Mouse (Mus musculus) embryonic facial prominence, embryonic 14.5 days (tissue): ENCODE measurements around the gene Klhl26. TPM values are rescaled to one million over a fixed set of nuclear protein-coding genes. Genes with fewer than 3 reads are reported as not detected.

Source experiments
- ATAC-seq: fragments of 200-750 bp; cut with Nextera tagmentation; 2 replicates; pipeline ENCODE4 v1.8.0; 2017; ENCODE audit warnings: low read depth, moderate number of reproducible peaks, moderate TSS enrichment
- DNase-seq: peaks from one replicate; pipeline ENCODE4 v3.0.0-alpha.2; 2015; ENCODE audit warnings: low spot score
- H3K27ac ChIP-seq: fragments of 300-500 bp; sonication (generic); replicated peaks from 2 replicates; pipeline ENCODE4 v1.5.1; 2014; ENCODE audit warnings: low read depth, mild to moderate bottlenecking, low read length, moderate library complexity
- H3K27me3 ChIP-seq: fragments of 300-500 bp; sonication (generic); replicated peaks from 2 replicates; pipeline ENCODE4 v1.6.1; 2014; ENCODE audit warnings: low read length; ENCODE audit not compliant: control insufficient read depth, insufficient read depth
- H3K36me3 ChIP-seq: fragments of 300-500 bp; sonication (generic); 2 replicates; pipeline ENCODE4 v1.6.1; 2014; ENCODE audit warnings: low read length, mixed read lengths; ENCODE audit not compliant: control insufficient read depth, insufficient read depth
- H3K4me1 ChIP-seq: fragments of 300-500 bp; sonication (generic); 2 replicates; pipeline ENCODE4 v1.6.1; 2014; ENCODE audit warnings: antibody characterized with exemption, low read length; ENCODE audit not compliant: control insufficient read depth, insufficient read depth
- H3K4me2 ChIP-seq: fragments of 300-500 bp; sonication (generic); 2 replicates; pipeline ENCODE4 v1.6.1; 2014; ENCODE audit warnings: low read depth, mild to moderate bottlenecking, low read length, moderate library complexity, mixed read lengths
- H3K4me3 ChIP-seq: fragments of 300-500 bp; sonication (generic); 2 replicates; pipeline ENCODE4 v1.5.1; 2014; ENCODE audit warnings: low read depth, mild to moderate bottlenecking, low read length
- H3K9ac ChIP-seq: fragments of 300-500 bp; sonication (generic); 2 replicates; pipeline ENCODE4 v1.6.1; 2014; ENCODE audit warnings: low read depth, mild to moderate bottlenecking, low read length, moderate library complexity, mixed read lengths
- H3K9me3 ChIP-seq: fragments of 300-500 bp; sonication (generic); 2 replicates; pipeline ENCODE4 v1.6.1; 2016; ENCODE audit warnings: low read length; ENCODE audit not compliant: control insufficient read depth
- WGBS: fragments of 180-500 bp; shearing (Covaris S2); extraction: QIAGEN DNeasy Blood & Tissue Kit; methylation state at CpG from one replicate; pipeline ENCODE4 v1.1.7; 2014; 5-methylcytosine and 5-hydroxymethylcytosine counted together
- polyA plus RNA-seq: library from polyadenylated mRNA; unstranded; fragments of >200 nt; fragmentation: Nextera tagmentation; extraction: Ambion mirVana; gene quantifications from 2 replicates; pipeline ENCODE4 v1.2.1, GENCODE M21; 2014

The Klhl26 gene
- polyA plus RNA-seq, 1 experiment from 2014 or later, result 18.7 TPM

DNA sequence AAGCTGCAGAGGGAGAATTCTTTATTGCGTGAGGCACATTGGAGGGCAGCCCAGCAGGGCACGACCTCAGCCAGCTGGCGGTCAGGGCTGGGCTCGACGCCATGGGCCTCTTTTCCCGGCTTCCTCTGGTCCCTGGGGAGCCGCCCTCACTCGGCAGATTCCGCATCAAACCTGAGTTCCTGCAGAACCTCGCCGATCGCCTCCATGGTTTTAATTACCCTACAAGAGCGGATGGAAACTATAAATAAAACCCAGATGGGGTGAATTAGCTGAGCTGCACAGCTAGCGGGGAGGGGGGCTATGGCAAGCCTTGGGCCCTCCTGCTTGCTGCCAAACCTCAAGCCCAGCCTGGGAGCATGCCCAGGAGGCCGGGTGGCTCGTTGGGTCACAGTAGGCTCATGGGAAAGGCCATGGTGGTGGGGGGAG, 27.5 kb upstream of the Klhl26 start:
- H3K9ac ChIP-seq, result no peak overlapping the region
- DNase-seq, result peak; percentile 94
- 19% methylated on average over 16 of the region's 16 CpGs for WGBS

DNA sequence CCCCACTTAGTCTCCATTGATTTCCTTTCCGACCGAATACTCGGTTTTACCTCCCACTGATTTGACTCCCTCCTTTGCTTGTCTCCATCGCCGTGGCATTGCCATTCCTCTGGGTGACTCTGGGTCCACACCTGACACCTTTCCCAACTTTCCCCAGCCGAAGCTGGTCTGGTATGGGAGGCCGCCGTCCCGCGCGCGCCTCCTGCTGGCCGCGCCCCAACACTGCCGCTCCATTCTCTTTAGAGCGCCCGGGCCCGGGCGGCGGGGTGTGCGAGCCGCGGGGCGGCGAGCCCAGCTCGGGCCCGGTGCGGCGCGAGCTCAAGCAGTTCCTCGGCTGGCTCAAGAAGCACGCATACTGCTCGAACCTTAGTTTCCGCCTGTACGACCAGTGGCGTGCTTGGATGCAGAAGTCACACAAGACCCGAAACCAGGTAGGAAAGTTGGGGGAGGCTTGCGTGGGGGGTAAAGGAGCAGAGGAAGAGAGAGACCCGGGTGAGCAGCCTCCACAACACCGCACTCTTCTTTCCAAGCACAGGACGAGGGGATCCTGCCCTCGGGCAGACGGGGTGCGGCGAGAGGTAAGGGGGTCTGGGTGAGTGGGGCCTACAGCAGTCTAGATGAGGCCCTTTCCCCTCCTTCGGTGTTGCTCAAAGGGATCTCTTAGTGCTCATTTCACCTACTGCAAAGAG, 26.4 kb upstream of the Klhl26 start:
- Histone ChIP-seq H3K4me1 (peaks cover 41% of the 10 kb centered on the region), H3K9me3 (no peaks in the 10 kb centered on the region), H3K4me3 (no peak overlapping the region), H3K9ac (peak overlapping the region; percentile 14; the same call in 1 of the 2 replicates), H3K27me3 (peaks cover 37% of the 10 kb centered on the region), H3K27ac (peak overlapping the region; percentile 70), H3K36me3 (peaks cover 22% of the 10 kb centered on the region), H3K4me2 (peak overlapping the region; percentile 63)
- WGBS, result 8% methylated on average over 44 of the region's 46 CpGs
- peak; percentile 72 for DNase-seq
- ATAC-seq, result peak; percentile 6; the same call in 1 of the 2 replicates

More for the DNA sequence above, 27.5 kb upstream of the Klhl26 start:
- ATAC-seq, result peak; percentile 20
- peaks cover 31% of the 10 kb centered on the region for H3K27me3 ChIP-seq
- peaks cover 48% of the 10 kb centered on the region for H3K4me1 ChIP-seq
- peak overlapping the region; percentile 63 for H3K4me2 ChIP-seq
- peak overlapping the region; percentile 70 for H3K27ac ChIP-seq
- no peak overlapping the region; the same call in 1 of the 2 replicates for H3K4me3 ChIP-seq
- peaks cover 30% of the 10 kb centered on the region for H3K36me3 ChIP-seq
- no peaks in the 10 kb centered on the region for H3K9me3 ChIP-seq

DNA sequence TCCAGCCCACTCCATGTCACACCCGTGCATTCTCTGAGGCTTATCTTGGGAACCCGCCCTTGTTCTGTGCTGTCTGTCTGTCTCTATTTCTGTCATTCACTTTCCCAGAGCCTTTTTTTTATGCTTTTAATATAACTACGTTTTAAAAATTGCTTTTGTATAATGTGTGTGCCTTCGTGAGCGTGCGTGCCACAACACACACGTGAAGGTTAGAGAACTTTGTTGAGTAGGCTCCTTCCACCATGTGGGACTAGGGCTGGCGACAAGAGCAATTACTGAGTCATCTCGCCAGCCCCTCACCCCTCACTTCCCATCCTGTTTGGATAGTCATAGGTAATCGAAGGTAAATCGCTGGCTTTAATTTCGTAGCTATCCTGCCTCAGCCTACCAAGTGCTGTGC, 25.8 kb upstream of the Klhl26 start:
- no peak for DNase-seq
- Histone ChIP-seq H3K27me3 (peaks cover 37% of the 10 kb centered on the region), H3K4me1 (peaks cover 41% of the 10 kb centered on the region)

DNA sequence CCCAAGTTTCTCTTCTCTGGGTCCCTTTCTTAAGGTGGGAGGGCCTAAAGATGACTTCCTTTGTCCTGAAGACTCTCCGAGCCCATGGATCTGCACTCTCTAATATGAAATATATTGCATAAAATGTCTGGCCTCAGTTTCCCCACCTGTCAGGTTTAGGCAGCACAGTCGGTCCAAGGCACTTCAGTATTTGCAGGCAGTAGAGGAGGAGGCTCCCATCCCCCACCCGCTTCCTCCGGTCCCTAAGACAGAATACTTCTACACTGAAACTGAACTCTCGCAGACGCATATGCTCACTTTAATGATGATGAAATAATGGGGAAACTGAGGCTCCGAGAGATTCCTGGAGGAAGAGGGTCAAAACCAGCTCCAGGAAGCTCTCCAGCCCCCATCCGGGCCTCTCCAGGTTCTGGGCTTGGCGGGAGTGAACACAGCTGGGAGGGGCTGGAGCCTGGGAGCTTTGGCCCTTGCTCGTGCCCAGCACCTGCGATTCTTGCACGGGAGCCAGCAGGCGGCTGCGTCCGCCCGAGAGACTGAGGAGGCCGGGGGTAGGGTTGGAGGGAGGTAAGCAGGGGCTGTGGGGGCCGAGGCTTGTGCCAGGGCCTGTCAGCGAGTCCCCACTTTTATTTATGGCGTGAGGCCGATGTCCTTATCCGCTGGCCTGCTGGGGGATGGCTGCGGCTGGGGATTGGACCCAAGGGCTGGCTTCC, 25.2 kb upstream of the Klhl26 start:
- WGBS, result 26% methylated on average over 12 of the region's 23 CpGs
- ATAC-seq, result no peak
- peak; percentile 58 for DNase-seq
- H3K4me3 ChIP-seq, result no peak overlapping the region
- no peak overlapping the region for H3K27ac ChIP-seq
- peak overlapping the region; percentile 8; the same call in 1 of the 2 replicates for H3K4me2 ChIP-seq
- peaks cover 41% of the 10 kb centered on the region for H3K4me1 ChIP-seq
- H3K9me3 ChIP-seq, result no peaks in the 10 kb centered on the region
- peaks cover 37% of the 10 kb centered on the region for H3K27me3 ChIP-seq
- 0 out of 2 replicates have a peak overlapping the region, but pooled peaks have one; percentile 20 for H3K9ac ChIP-seq
- H3K36me3 ChIP-seq, result peaks cover 10% of the 10 kb centered on the region

More for the DNA sequence above, 25.8 kb upstream of the Klhl26 start:
- no peaks in the 10 kb centered on the region for H3K9me3 ChIP-seq
- no peak overlapping the region for H3K4me3 ChIP-seq
- H3K4me2 ChIP-seq, result peak overlapping the region; percentile 8; the same call in 1 of the 2 replicates
- no peak for ATAC-seq
- peaks cover 16% of the 10 kb centered on the region for H3K36me3 ChIP-seq
- no peak overlapping the region for H3K27ac ChIP-seq
- WGBS, result 34% methylated on average over 12 of the region's 12 CpGs
- H3K9ac ChIP-seq, result no peak overlapping the region

DNA sequence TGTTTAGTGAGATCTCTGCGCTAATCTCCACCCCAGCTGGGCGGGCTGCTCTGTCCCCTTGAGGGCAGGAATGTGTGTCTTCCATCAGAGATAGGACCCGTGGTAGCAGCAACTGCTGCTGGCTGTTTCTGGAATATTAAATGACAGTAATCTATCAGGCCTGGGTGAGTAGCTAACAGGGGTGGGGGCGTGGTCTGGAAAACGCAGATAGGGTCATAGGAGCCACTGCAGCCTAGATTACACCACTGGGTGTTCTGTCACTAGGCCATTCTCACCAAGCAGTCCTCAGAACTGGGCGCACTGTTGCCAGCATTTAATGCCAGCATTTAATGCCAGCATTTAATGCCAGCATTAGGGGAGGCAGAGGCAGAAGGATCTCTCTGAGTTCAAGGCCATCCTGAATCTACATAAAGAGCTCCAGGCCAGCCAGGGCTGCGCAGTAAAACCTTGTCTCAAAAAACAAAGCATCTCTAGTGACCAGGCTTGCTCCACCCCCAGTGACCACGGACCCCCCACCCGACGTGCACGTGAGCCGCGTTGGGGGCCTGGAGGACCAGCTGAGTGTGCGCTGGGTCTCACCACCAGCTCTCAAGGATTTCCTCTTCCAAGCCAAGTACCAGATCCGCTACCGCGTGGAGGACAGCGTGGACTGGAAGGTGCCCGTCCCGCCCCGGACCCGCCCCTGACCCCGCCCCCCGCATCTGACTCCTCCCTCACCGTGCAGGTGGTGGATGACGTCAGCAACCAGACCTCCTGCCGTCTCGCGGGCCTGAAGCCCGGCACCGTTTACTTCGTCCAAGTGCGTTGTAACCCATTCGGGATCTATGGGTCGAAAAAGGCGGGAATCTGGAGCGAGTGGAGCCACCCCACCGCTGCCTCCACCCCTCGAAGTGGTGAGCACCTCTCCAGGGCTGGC, 23.9 kb upstream of the Klhl26 start:
- WGBS, result 15% methylated on average over 35 of the region's 39 CpGs
- H3K9me3 ChIP-seq, result no peaks in the 10 kb centered on the region
- H3K4me2 ChIP-seq, result peak overlapping the region; percentile 31
- H3K4me1 ChIP-seq, result peaks cover 40% of the 10 kb centered on the region
- no peak overlapping the region; the same call in 1 of the 2 replicates for H3K4me3 ChIP-seq
- peaks cover 10% of the 10 kb centered on the region for H3K36me3 ChIP-seq
- H3K27me3 ChIP-seq, result peaks cover 41% of the 10 kb centered on the region
- DNase-seq (peak; percentile 53), ATAC-seq (no peak)
- H3K9ac ChIP-seq, result no peak overlapping the region
- no peak overlapping the region for H3K27ac ChIP-seq

DNA sequence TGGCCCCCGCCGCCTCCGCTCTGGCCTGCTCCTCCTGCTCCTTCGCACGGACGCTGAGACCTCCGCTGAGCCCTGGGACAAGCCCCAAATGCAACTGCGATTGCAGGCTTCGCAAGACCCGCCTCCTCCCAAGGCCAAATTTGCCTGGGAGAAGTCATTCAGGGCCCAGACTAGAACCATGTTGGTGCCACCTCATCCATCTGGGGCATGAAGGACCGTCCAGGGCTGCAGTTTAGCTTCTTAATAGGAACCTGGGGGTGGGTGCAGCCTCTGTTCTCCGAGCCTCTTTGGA, 18.9 kb upstream of the Klhl26 start:
- Histone ChIP-seq H3K36me3 (no peaks in the 10 kb centered on the region), H3K9ac (peak overlapping the region; percentile 71), H3K4me3 (peak overlapping the region; percentile 56), H3K4me2 (peak overlapping the region; percentile 81), H3K27me3 (peaks cover 63% of the 10 kb centered on the region), H3K4me1 (peaks cover 36% of the 10 kb centered on the region), H3K9me3 (no peaks in the 10 kb centered on the region), H3K27ac (no peak overlapping the region)
- DNase-seq, result no peak
- WGBS, result 8% methylated on average over 9 of the region's 12 CpGs
- ATAC-seq, result no peak

DNA sequence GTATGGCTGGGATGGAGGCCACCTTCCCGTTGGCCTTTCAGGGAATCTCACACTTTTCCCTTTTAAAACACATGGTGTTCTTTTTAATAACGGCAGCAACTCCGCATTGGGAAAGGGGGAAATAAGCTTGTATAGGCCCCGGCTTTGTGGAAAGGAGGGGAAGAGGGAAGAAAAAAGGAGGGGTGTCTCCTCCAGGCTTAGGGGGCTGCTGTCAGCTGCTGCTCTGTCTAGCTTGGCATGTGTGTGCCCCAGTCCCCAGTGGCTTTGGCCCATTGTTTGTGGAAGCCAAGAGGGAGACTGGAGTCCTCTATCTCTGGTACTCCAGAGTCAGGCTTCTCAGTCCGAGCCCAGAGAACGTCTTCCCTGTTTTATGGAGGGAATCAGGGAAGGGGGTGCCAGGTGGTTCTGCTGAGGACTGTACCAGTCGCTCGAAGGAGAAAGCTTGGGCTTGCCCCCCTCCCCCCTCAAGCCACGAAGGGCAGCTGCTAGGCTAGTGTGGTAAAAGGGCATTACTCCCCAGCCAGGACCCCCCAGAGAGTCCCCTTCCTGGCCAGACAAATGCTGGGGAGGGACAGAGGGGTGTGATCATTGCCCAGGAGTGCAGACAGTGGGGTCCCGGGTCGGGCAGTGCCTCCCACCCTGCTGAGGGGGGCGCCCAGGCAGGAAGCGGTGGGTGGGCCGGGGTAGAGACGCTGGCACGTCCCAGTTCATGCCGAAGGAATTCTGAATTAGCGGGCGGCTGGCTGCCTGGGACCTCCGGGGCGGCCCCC, 18.4 kb upstream of the Klhl26 start:
- H3K4me3 ChIP-seq, result peak overlapping the region; percentile 56
- WGBS, result 4% methylated on average over 15 of the region's 21 CpGs
- H3K27ac ChIP-seq, result peak overlapping the region; percentile 49; the same call in 1 of the 2 replicates
- ATAC-seq (peak; percentile 5; the same call in 1 of the 2 replicates), DNase-seq (no peak)
- no peaks in the 10 kb centered on the region for H3K9me3 ChIP-seq
- peaks cover 64% of the 10 kb centered on the region for H3K27me3 ChIP-seq
- peaks cover 36% of the 10 kb centered on the region for H3K4me1 ChIP-seq
- peak overlapping the region; percentile 71 for H3K9ac ChIP-seq
- H3K36me3 ChIP-seq, result no peaks in the 10 kb centered on the region
- H3K4me2 ChIP-seq, result peak overlapping the region; percentile 81
